Mouse (Mus musculus) right cerebral cortex, postnatal 36 days (tissue): ENCODE measurements at regions not wholly inside any gene's neighbourhood (a gene's known extent, or its start where the extent isn't known, plus 50 kb on each side); places are given as distances from the start of the nearest gene placed in this dataset.
A peak's percentile ranks its signal among the peaks of the same experiment; 100 is the strongest.
"Not testable (repeated sequence)": the region's sequence is repeated elsewhere in the genome, so short reads cannot be mapped to it uniquely, and the experiment has no call there.

Experiments
- DNase-seq, 2 experiments: peaks; one replicate each; pipeline ENCODE4 v3.0.0; 2022; ENCODE audit warnings: low spot score in 2 of 2, mixed read lengths in 1 of 2

GRCm38 (mm10) chr17:58820588-58821195, 170.5 kb downstream of the Pdzph1 start:
- peak in 1 of 2 experiments; percentile 1 for DNase-seq

- DNase-seq = no peak
Measured at GRCm38 (mm10) chr17:58819339-58819738, 171.8 kb downstream of the Pdzph1 start.

- not testable (repeated sequence) for DNase-seq
Measured at GRCm38 (mm10) chr17:58775451-58775850, 215.7 kb downstream of the Pdzph1 start.

GRCm38 (mm10) chr17:58773595-58773994, 217.6 kb downstream of the Pdzph1 start:
- no peak for DNase-seq

DNA sequence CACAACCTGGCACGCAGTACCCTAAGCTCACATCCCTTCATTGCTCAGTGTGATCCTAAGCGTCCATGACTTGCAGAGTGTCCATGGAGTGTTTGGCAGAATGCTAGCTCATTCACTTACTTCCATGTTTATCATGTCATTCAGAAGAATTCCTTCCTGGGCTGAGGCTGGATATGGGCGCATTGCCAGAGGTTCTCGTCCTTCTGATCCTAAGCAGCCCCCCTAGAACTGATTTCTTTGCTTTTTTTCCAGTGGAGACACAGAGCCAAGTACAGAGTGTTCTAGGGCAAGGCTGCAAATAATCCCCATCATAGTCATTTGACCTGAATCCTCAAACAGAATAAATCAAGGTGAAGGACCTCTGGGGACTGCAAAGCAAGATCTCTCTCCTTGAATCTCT, 226.0 kb downstream of the Pdzph1 start:
- DNase-seq = no peak

GRCm38 (mm10) chr17:58749000-58749399, 242.2 kb downstream of the Pdzph1 start:
- DNase-seq = no peak

DNA sequence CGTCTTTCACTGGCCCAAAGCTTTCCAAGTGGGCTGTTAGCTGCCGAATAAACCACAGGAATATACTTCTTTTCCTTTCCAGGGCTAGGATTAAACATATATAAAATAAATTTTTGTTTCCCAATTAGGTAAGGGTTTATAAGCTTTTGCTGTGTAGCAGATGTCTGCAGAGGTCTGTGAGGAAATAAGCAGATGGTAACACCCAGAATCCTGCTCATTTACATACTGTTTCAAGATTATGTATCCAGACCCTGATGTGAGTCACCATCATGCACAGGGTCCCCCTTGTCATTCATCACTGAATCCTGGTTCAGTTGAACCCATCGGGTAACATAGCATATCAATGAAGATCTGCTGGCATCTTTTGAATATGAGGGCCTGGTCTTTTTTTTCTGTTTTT, 242.9 kb downstream of the Pdzph1 start:
- DNase-seq = no peak

DNA sequence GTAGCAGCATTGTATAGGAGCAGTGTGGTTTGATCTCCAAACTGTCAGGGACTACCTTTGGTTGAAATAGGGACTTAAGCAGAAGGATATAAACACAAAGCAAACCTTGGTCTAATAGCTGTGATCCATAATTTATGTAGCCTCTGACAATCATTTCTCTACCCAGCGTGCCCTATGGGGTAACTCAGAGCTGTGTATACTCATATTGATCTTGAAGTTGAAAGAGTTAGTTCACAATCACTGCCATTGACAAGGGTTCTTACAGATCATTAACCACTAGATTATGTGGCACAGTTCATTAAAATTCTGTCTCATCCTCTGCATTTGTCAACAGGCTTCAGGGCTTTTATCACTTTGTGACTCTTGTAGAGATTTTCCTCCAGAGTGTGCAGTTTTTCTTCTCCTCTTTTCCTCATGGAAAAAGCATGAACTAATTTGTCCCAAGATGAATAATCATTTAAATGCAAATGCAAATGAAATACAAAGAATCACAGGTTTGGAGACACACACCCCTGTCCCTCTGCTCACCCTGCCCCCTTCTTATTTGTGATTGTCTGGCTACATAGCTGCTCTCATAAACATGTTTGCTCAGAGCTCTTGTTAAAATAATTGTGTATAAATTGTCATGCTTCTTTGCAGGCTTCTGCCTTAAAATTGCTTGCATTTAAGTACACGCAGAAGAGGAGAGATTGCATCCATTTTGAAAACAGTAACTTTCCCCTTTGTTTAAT, 280.3 kb downstream of the Pdzph1 start:
- no peak for DNase-seq

GRCm38 (mm10) chr17:58690211-58690610, 301.0 kb downstream of the Pdzph1 start:
- no peak for DNase-seq

DNA sequence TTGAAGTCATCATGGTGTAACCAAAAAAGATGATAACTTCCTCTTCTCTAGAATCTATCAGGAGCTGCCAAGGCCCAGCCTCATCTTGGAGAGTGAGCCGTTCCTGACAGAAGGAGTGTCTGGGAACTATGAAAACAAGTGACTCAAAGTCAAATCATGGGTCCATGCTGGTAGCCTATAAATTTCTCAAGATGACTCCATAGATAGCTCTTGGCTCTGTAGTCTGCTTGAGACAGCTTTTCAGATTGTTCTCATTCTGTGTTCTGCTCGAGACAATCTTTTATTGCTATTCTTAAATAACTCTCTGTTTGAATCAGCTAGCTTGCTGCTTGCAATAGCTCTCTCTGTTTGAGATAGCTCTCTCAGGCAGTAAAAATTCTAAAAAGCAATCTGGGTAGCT, 318.9 kb downstream of the Pdzph1 start:
- DNase-seq = peak; percentile 3 to 46

DNA sequence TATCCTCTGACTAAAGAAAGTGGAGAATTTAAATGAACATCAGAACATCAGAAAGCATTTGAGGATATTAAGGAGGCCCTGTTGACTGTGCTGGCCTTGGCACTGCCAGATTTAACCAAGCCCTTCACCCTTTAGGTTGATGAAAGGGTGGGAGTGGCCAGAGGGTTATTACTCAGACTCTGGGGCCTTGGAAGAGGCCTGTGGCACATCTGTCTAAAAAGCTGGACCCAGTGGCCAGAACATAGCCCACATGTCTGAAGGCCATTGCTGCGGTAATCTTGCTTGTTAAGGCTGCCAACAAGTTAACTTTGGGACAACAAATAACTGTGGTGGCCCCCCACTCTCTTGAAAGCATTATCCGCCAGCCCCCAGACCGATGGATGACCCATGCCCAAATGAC, 323.1 kb downstream of the Pdzph1 start:
- no peak for DNase-seq

DNA sequence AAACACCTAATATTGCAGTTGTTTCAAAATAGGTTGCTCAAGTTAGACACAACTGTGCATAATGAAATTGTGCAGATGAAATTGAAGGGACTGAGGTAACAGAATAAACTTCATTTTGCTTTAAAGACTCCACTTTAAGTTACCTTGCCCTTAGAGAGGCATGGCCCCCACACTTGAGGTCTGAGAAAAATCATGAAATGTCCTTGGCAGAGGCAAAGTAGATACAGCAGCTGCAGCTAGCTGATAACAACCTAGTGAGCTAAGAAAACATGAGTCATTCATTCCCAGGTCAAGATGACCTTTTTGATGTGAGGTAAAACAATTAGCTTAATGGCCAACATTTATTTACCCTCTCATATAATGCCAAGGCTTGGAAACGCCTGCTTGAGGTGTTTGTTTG, 347.4 kb downstream of the Pdzph1 start:
- no peak for DNase-seq

GRCm38 (mm10) chr17:58642273-58642672, 348.9 kb downstream of the Pdzph1 start:
- no peak for DNase-seq

GRCm38 (mm10) chr17:58598911-58599310, 392.3 kb downstream of the Pdzph1 start:
- DNase-seq = no peak

- no peak for DNase-seq
Measured at GRCm38 (mm10) chr17:58596661-58597060, 394.5 kb downstream of the Pdzph1 start.

GRCm38 (mm10) chr17:58587946-58588345, 403.2 kb downstream of the Pdzph1 start:
- DNase-seq = no peak

- DNase-seq = no peak
Measured at GRCm38 (mm10) chr17:58572885-58573284, 418.3 kb downstream of the Pdzph1 start.
